Mouse (Mus musculus) lung, adult 2 months (tissue): ENCODE measurements around the gene Cdc6. TPM values are rescaled to one million over a fixed set of nuclear protein-coding genes. Genes with fewer than 3 reads are reported as not detected.
A peak's percentile ranks its signal among the peaks of the same experiment; 100 is the strongest.
"Not testable (repeated sequence)": the region's sequence is repeated elsewhere in the genome, so short reads cannot be mapped to it uniquely, and the experiment has no call there.

Source experiments
- DNase-seq: peaks from one replicate; pipeline ENCODE4 v3.0.0; 2022
- H3K4me1 ChIP-seq: fragments of 200-500 bp; 2 replicates; pipeline ENCODE4 v1.6.1; 2011; ENCODE audit warnings: low read length; ENCODE audit not compliant: control insufficient read depth, insufficient read depth
- H3K4me3 ChIP-seq: fragments of 200-500 bp; replicated peaks from 2 replicates; pipeline ENCODE3; 2011; ENCODE audit warnings: low read depth, mild to moderate bottlenecking, control low read depth, low read length; ENCODE audit errors: extremely low read depth
- CTCF ChIP-seq: fragments of 200-500 bp; IDR thresholded peaks from 2 replicates; pipeline ENCODE4 v1.5.1; 2011; ENCODE audit warnings: mild to moderate bottlenecking, low read length, control low read depth; ENCODE audit not compliant: insufficient read depth
- POLR2A ChIP-seq: fragments of 200-500 bp; IDR thresholded peaks from 2 replicates; pipeline ENCODE4 v1.6.1; 2011; ENCODE audit warnings: low read depth, mild to moderate bottlenecking, control low read depth, low read length, borderline replicate concordance; ENCODE audit errors: extremely low read depth
- WGBS: fragments of 180-500 bp; shearing (Covaris S2); methylation state at CpG from one replicate; pipeline ENCODE4 v1.1.7; 2018; 5-methylcytosine and 5-hydroxymethylcytosine counted together
- polyA plus RNA-seq: library from polyadenylated mRNA; depleted of rRNA; stranded (reverse); fragments of >200 nt; gene quantifications from 2 replicates; pipeline ENCODE4 v1.2.3, GENCODE M21; 2012

The Cdc6 gene
- polyA plus RNA-seq, 1 experiment = 0.25 TPM

GRCm38 (mm10) chr11:98928186-98928893, 20.7 kb downstream of the Cdc6 start:
- H3K4me1 ChIP-seq = peaks cover 56% of the 10 kb centered on the region
- no peak for TF ChIP-seq POLR2A
- no peak for TF ChIP-seq CTCF
- DNase-seq = no peak
- 51% methylated on average over 12 of the region's 12 CpGs for WGBS
- H3K4me3 ChIP-seq = no peak overlapping the region

GRCm38 (mm10) chr11:98929503-98929902, 21.9 kb downstream of the Cdc6 start:
- 31% methylated on average over 9 of the region's 9 CpGs for WGBS
- Histone ChIP-seq H3K4me3 (no peak overlapping the region), H3K4me1 (peaks cover 54% of the 10 kb centered on the region)
- TF ChIP-seq CTCF = no peak
- no peak for TF ChIP-seq POLR2A
- DNase-seq = peak; percentile 13

- 31% methylated on average over 7 of the region's 7 CpGs for WGBS
- peaks cover 49% of the 10 kb centered on the region for H3K4me1 ChIP-seq
- no peak overlapping the region for H3K4me3 ChIP-seq
- DNase-seq = no peak
- TF ChIP-seq POLR2A (no peak), CTCF (no peak)
Measured at GRCm38 (mm10) chr11:98930127-98930601, 22.6 kb downstream of the Cdc6 start.

- H3K4me3 ChIP-seq = no peak overlapping the region
- DNase-seq = peak; percentile 20
- TF ChIP-seq CTCF (no peak), POLR2A (no peak)
- 13% methylated on average over 10 of the region's 10 CpGs for WGBS
- H3K4me1 ChIP-seq = peaks cover 42% of the 10 kb centered on the region
Measured at GRCm38 (mm10) chr11:98930773-98931512, 23.3 kb downstream of the Cdc6 start.

- peak; percentile 36 for DNase-seq
- Histone ChIP-seq H3K4me1 (peaks cover 38% of the 10 kb centered on the region), H3K4me3 (no peak overlapping the region)
- TF ChIP-seq POLR2A (no peak), CTCF (no peak)
- WGBS = 23% methylated on average over 7 of the region's 7 CpGs
Measured at GRCm38 (mm10) chr11:98931513-98932292, 24.1 kb downstream of the Cdc6 start.

GRCm38 (mm10) chr11:98932293-98933091, 24.9 kb downstream of the Cdc6 start:
- DNase-seq = no peak
- TF ChIP-seq POLR2A (no peak), CTCF (no peak)
- peaks cover 37% of the 10 kb centered on the region for H3K4me1 ChIP-seq
- H3K4me3 ChIP-seq = no peak overlapping the region
- WGBS = 17% methylated on average over 19 of the region's 19 CpGs

- DNase-seq = peak; percentile 75
- Histone ChIP-seq H3K4me1 (peaks cover 33% of the 10 kb centered on the region), H3K4me3 (no peak overlapping the region)
- TF ChIP-seq POLR2A = no peak
- TF ChIP-seq CTCF = peak; percentile 83
- 9% methylated on average over 9 of the region's 9 CpGs for WGBS
Measured at GRCm38 (mm10) chr11:98933151-98933550, 25.6 kb downstream of the Cdc6 start.

GRCm38 (mm10) chr11:98933847-98934246, 26.2 kb downstream of the Cdc6 start:
- not testable (repeated sequence) for H3K4me3 ChIP-seq, DNase-seq
- H3K4me1 ChIP-seq = peaks cover 36% of the 10 kb centered on the region
- WGBS = 77% methylated on average over 2 of the region's 2 CpGs

GRCm38 (mm10) chr11:98934367-98934766, 26.8 kb downstream of the Cdc6 start:
- no peak for DNase-seq

GRCm38 (mm10) chr11:98935123-98935522, 27.5 kb downstream of the Cdc6 start:
- DNase-seq = no peak
- 91% methylated on average over 3 of the region's 3 CpGs for WGBS
- H3K4me3 ChIP-seq = no peak overlapping the region
- TF ChIP-seq CTCF = no peak
- TF ChIP-seq POLR2A = no peak
- peaks cover 38% of the 10 kb centered on the region for H3K4me1 ChIP-seq

More at GRCm38 (mm10) chr11:98934367-98934766, 26.8 kb downstream of the Cdc6 start:
- WGBS = 86% methylated on average over 3 of the region's 3 CpGs
- no peak for TF ChIP-seq CTCF
- H3K4me1 ChIP-seq = peaks cover 38% of the 10 kb centered on the region
- no peak overlapping the region for H3K4me3 ChIP-seq
